Mouse (Mus musculus) heart, embryonic 10.5 days (tissue): ENCODE results near the gene Epha4. TPM values are rescaled to one million over a fixed set of nuclear protein-coding genes. Genes with fewer than 3 reads are reported as not detected.

Experiments
- DNase-seq: peaks from one replicate; pipeline ENCODE4 v3.0.0-alpha.2; 2017; ENCODE audit warnings: low spot score
- H3K27ac ChIP-seq: fragments of 300-500 bp; sonication (generic); 2 replicates; pipeline ENCODE4 v1.5.1; 2016; ENCODE audit warnings: mild to moderate bottlenecking
- H3K27me3 ChIP-seq: fragments of 300-500 bp; sonication (generic); 2 replicates; pipeline ENCODE4 v1.6.1; 2016; ENCODE audit warnings: mild to moderate bottlenecking; ENCODE audit not compliant: poor library complexity, insufficient read depth, severe bottlenecking
- H3K36me3 ChIP-seq: fragments of 300-500 bp; sonication (generic); 2 replicates; pipeline ENCODE4 v1.6.1; 2016; ENCODE audit warnings: mild to moderate bottlenecking, moderate library complexity
- H3K4me1 ChIP-seq: fragments of 300-500 bp; sonication (generic); 2 replicates; pipeline ENCODE4 v1.6.1; 2016; ENCODE audit warnings: mild to moderate bottlenecking
- H3K4me3 ChIP-seq: fragments of 300-500 bp; sonication (generic); 2 replicates; pipeline ENCODE4 v1.5.1; 2016; ENCODE audit warnings: mild to moderate bottlenecking, moderate library complexity
- H3K9me3 ChIP-seq: fragments of 300-500 bp; sonication (generic); 2 replicates; pipeline ENCODE4 v1.6.1; 2016; ENCODE audit warnings: mild to moderate bottlenecking, moderate library complexity
- WGBS: fragments of 180-500 bp; shearing (Covaris S2); methylation state at CpG from one replicate; pipeline ENCODE4 v1.1.7; 2016; 5-methylcytosine and 5-hydroxymethylcytosine counted together
- polyA plus RNA-seq: library from polyadenylated mRNA; unstranded; fragments of >200 nt; fragmentation: Nextera tagmentation; extraction: Ambion mirVana; gene quantifications from 2 replicates; pipeline ENCODE4 v1.2.1, GENCODE M21; 2016

Epha4 gene
- polyA plus RNA-seq, 1 experiment from 2014 or later, result 11.5 TPM

DNA sequence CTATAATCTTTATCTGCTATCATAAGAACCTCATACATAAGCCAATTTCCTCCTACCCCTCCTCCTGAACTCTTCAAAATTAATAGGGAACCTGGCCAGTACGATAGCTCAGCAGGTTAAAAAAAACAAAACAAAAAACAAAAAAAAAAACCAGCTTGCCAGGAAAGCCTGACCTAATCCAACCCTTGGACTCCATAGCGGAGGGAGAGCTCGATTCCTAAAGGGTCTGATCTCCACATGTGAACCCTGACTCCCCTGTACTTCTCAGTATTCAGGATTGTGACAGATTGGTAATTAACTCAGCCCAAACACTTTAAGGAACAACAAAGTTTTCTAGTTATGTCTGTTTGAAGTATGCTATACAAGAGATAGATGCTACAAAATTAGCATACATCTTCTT lies 89.7 kb downstream of the Epha4 start:
- DNase-seq, result no peak
- H3K27ac ChIP-seq, result no peak overlapping the region
- no peaks in the 10 kb centered on the region for H3K9me3 ChIP-seq
- H3K36me3 ChIP-seq, result peaks cover 9% of the 10 kb centered on the region; the same call in 1 of the 2 replicates
- WGBS, result 78% methylated on average over 3 of the region's 3 CpGs
- no peak overlapping the region for H3K4me3 ChIP-seq
- H3K27me3 ChIP-seq, result no peaks in the 10 kb centered on the region
- no peaks in the 10 kb centered on the region for H3K4me1 ChIP-seq

- 79% methylated on average over 3 of the region's 3 CpGs for WGBS
- no peak for DNase-seq
- no peaks in the 10 kb centered on the region for H3K27me3 ChIP-seq
Measured at GRCm38 (mm10) chr1:77421081-77421480, 93.8 kb downstream of the Epha4 start.

GRCm38 (mm10) chr1:77420348-77420747 lies 94.5 kb downstream of the Epha4 start:
- Histone ChIP-seq H3K4me3 (no peak overlapping the region), H3K27ac (no peak overlapping the region), H3K4me1 (no peaks in the 10 kb centered on the region), H3K27me3 (no peaks in the 10 kb centered on the region), H3K9me3 (no peaks in the 10 kb centered on the region), H3K36me3 (no peaks in the 10 kb centered on the region)
- 71% methylated on average over 2 of the region's 2 CpGs for WGBS
- DNase-seq, result no peak

More at GRCm38 (mm10) chr1:77421081-77421480, 93.8 kb downstream of the Epha4 start:
- Histone ChIP-seq H3K9me3 (no peaks in the 10 kb centered on the region), H3K4me3 (no peak overlapping the region), H3K27ac (no peak overlapping the region), H3K36me3 (0 out of 2 replicates have a peak, but pooled peaks cover 5% of the 10 kb centered on the region), H3K4me1 (no peaks in the 10 kb centered on the region)

- WGBS, result 56% methylated on average over 4 of the region's 4 CpGs
- Histone ChIP-seq H3K4me1 (0 out of 2 replicates have a peak, but pooled peaks cover 9% of the 10 kb centered on the region), H3K27ac (no peak overlapping the region), H3K36me3 (no peaks in the 10 kb centered on the region), H3K27me3 (no peaks in the 10 kb centered on the region), H3K4me3 (no peak overlapping the region), H3K9me3 (no peaks in the 10 kb centered on the region)
- no peak for DNase-seq
Measured at GRCm38 (mm10) chr1:77416872-77417271, 98.0 kb downstream of the Epha4 start.

DNA sequence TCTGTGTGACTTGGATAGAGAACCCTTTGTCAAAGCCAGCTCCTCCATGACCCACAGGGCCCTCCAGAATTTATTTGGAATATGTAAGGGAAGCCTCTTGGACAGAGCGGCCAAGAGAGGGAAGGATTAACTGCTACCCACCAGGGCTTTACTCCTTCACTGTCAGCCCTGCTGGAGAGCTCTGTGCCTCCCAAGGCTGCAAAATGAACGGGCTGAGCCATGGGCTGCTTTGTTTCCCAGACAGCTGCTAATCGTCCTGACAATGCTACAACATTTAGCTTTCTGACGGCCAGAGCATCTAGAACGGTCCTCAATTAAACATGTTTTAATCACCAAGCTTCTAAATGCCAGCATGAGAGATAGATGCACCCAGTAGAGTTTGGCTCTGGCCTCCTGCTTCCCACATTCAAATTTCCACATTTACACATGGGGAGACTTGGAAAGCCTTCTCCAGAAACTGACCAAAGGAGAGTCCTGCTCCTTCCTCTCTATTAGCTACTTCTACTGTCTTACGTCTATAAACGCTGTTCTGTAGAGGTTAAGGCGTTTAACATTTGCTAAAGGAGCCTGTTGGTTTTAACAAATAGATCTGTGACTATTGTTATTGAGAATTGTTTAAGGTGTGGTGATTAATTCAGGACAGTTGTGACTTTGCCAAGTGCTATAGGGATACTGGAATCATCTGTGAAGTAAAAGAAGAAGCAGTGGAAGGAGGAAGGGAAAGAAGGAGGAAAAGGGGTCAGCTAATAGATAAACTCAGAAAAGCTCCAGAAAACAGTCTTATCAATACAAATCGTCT lies 101.8 kb downstream of the Epha4 start:
- 0 out of 2 replicates have a peak, but pooled peaks cover 9% of the 10 kb centered on the region for H3K4me1 ChIP-seq
- no peaks in the 10 kb centered on the region for H3K36me3 ChIP-seq
- 42% methylated on average over 9 of the region's 9 CpGs for WGBS
- H3K27me3 ChIP-seq, result no peaks in the 10 kb centered on the region
- no peak overlapping the region for H3K4me3 ChIP-seq
- no peaks in the 10 kb centered on the region for H3K9me3 ChIP-seq
- DNase-seq, result no peak
- no peak overlapping the region for H3K27ac ChIP-seq

DNA sequence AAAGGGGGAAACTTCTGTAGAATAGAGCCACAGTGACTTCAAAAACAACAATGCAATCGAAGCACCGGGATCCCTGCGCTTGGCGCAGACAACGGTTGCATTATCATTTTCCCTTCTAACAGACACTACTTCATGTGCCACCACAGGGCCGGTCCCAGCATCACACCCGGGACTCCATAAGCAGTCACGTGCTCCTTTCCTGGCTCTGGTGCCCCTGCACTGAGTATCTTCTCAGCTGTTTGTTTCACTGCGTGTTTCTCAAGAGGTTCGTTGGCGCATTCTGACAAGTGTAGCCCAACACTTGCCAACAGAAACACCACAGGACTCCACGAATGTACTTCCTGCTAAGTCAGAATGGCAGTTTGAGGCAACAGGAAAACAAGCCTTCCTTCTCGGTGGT lies 102.6 kb downstream of the Epha4 start:
- Histone ChIP-seq H3K4me1 (0 out of 2 replicates have a peak, but pooled peaks cover 9% of the 10 kb centered on the region), H3K27me3 (no peaks in the 10 kb centered on the region), H3K27ac (0 out of 2 replicates have a peak overlapping the region, but pooled peaks have one; percentile 3), H3K4me3 (no peak overlapping the region), H3K9me3 (no peaks in the 10 kb centered on the region), H3K36me3 (no peaks in the 10 kb centered on the region)
- no peak for DNase-seq
- WGBS, result 62% methylated on average over 13 of the region's 13 CpGs

DNA sequence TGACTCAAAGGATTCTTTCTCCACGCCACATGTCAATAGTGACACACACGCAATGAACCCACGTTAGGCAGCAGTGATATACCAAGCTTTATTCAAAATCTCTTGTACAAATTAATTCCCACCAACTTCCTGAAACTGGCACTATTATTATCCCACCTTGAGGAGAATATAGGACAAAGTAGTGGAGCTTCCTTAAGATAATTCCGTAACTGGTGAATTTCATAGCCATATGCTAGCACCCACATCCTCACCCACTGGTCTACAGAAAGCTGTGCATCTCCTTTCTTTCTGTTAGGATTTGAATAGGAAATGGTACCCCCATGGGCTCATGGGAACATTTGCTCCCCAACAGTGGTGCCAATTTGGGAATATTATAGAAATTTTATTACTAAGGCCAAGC lies 103.7 kb downstream of the Epha4 start:
- Histone ChIP-seq H3K36me3 (no peaks in the 10 kb centered on the region), H3K4me3 (no peak overlapping the region), H3K4me1 (0 out of 2 replicates have a peak, but pooled peaks cover 9% of the 10 kb centered on the region), H3K9me3 (no peaks in the 10 kb centered on the region), H3K27ac (no peak overlapping the region), H3K27me3 (no peaks in the 10 kb centered on the region)
- DNase-seq, result no peak
- WGBS, result 89% methylated on average over 4 of the region's 4 CpGs

DNA sequence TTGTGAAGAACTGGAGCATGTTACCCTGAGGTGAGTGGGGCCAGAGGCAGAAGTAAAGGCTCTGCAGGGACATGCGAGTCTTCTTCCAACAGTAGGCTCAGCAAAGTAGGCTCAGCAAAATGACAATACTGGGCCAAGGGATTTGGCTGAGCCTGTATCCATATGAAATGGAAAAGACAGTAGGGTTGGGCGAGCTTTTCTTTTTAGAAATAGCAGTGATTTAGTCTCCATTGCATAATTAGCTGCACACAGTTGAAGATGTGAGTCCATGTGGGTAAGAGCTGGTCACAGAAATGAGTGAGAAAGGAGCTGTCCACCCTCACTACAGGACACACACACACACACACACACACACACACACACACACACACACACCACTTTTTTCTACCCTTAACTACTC lies 104.2 kb downstream of the Epha4 start:
- no peak for DNase-seq
- WGBS, result 91% methylated on average over 2 of the region's 2 CpGs

GRCm38 (mm10) chr1:77410153-77410552 lies 104.7 kb downstream of the Epha4 start:
- Histone ChIP-seq H3K36me3 (no peaks in the 10 kb centered on the region), H3K9me3 (no peaks in the 10 kb centered on the region), H3K4me3 (no peak overlapping the region), H3K4me1 (0 out of 2 replicates have a peak, but pooled peaks cover 9% of the 10 kb centered on the region), H3K27me3 (no peaks in the 10 kb centered on the region), H3K27ac (no peak overlapping the region)
- DNase-seq, result no peak
- 82% methylated on average over 3 of the region's 3 CpGs for WGBS

More for the DNA sequence above, 104.2 kb downstream of the Epha4 start:
- 0 out of 2 replicates have a peak, but pooled peaks cover 9% of the 10 kb centered on the region for H3K4me1 ChIP-seq
- H3K36me3 ChIP-seq, result no peaks in the 10 kb centered on the region
- H3K9me3 ChIP-seq, result no peaks in the 10 kb centered on the region
- H3K27ac ChIP-seq, result no peak overlapping the region
- no peak overlapping the region for H3K4me3 ChIP-seq
- H3K27me3 ChIP-seq, result no peaks in the 10 kb centered on the region

DNA sequence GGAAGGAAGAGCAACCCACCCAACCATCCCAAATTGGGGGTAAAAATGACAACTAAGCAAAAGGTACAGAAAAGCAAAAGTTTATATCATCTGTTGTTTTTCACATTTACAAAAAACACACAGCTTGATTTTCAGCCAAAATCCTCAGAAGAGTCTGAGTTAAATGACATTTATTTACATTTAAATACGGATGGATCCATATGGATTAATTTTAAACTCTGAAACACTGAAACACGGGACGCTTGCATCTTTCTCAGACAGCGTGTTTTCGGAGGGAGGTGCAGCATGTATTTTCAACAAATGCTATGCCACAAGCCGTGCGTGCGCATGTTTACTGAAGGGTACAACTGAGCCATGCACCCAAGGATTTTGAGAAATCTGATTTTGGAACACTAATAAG lies 105.4 kb downstream of the Epha4 start:
- WGBS, result 89% methylated on average over 8 of the region's 8 CpGs
- Histone ChIP-seq H3K27ac (no peak overlapping the region), H3K4me3 (no peak overlapping the region), H3K36me3 (no peaks in the 10 kb centered on the region), H3K4me1 (peaks cover 9% of the 10 kb centered on the region; the same call in 1 of the 2 replicates), H3K27me3 (no peaks in the 10 kb centered on the region), H3K9me3 (no peaks in the 10 kb centered on the region)
- no peak for DNase-seq

GRCm38 (mm10) chr1:77407417-77407816 lies 107.5 kb downstream of the Epha4 start:
- WGBS, result 30% methylated on average over 9 of the region's 9 CpGs
- peaks cover 3% of the 10 kb centered on the region; the same call in 1 of the 2 replicates for H3K4me1 ChIP-seq

GRCm38 (mm10) chr1:77406631-77407030 lies 108.3 kb downstream of the Epha4 start:
- 86% methylated on average over 9 of the region's 9 CpGs for WGBS
- Histone ChIP-seq H3K27me3 (no peaks in the 10 kb centered on the region), H3K36me3 (no peaks in the 10 kb centered on the region), H3K27ac (no peak overlapping the region), H3K4me3 (no peak overlapping the region), H3K4me1 (no peaks in the 10 kb centered on the region; the same call in 1 of the 2 replicates), H3K9me3 (no peaks in the 10 kb centered on the region)
- DNase-seq, result no peak

More at GRCm38 (mm10) chr1:77407417-77407816, 107.5 kb downstream of the Epha4 start:
- H3K4me3 ChIP-seq, result no peak overlapping the region
- no peaks in the 10 kb centered on the region for H3K27me3 ChIP-seq
- no peak overlapping the region for H3K27ac ChIP-seq
- no peaks in the 10 kb centered on the region for H3K9me3 ChIP-seq
- no peak for DNase-seq
- H3K36me3 ChIP-seq, result no peaks in the 10 kb centered on the region

GRCm38 (mm10) chr1:77404537-77404936 lies 110.4 kb downstream of the Epha4 start:
- H3K4me1 ChIP-seq, result no peaks in the 10 kb centered on the region; the same call in 1 of the 2 replicates
- DNase-seq, result no peak
- 0 out of 2 replicates have a peak, but pooled peaks cover 1% of the 10 kb centered on the region for H3K36me3 ChIP-seq
- no peaks in the 10 kb centered on the region for H3K27me3 ChIP-seq
- H3K27ac ChIP-seq, result no peak overlapping the region
- no peak overlapping the region for H3K4me3 ChIP-seq
- H3K9me3 ChIP-seq, result no peaks in the 10 kb centered on the region
- 52% methylated on average over 10 of the region's 10 CpGs for WGBS
